9 mouse cellular contexts compared by ENCODE assay signal in the genomic region with DNA sequence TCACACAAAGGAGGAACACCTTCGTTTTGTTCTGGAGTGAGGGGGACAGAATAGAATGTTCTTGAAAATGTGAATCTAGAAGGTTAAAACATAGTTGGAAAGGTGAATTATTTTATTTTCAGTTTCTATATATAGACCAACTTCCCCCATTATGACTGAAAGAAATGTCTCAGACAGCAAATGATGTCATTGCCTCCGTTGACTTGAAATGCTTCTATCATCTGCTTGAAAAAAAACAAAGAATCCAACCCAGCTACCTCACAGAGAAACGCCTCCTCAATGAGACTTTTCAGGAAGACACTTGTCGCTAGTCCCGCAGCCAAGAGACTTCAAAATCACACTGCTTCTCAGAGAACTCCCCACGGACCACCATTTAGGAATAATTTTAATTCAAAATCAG.
DNase-seq lines count a peak whose midpoint lies in the region; TF ChIP-seq lines count a peak whose summit lies in the region.
"Had no signal": no experiment of that assay in that cellular context is flagged by ENCODE, and none has a peak within 500 bp of the region (broad histone marks: within the 10 kb centered on the region; RNA-seq: fewer than 3 reads in every experiment).

No protein-coding gene starts in this region.

- H3K4me1 ChIP-seq in heart, embryonic 10.5 days = peaks cover 23% of the 10 kb centered on the region
- peaks cover 11% of the 10 kb centered on the region for H3K4me1 ChIP-seq in bone marrow macrophage, adult 2 months (ENCODE audit: control insufficient read depth, insufficient read depth, low read length)

- no peak for DNase-seq in heart, embryonic 10.5 days (ENCODE audit: low spot score)
- DNase-seq in heart, postnatal 14 days = no peak
- peak; percentile 71 for DNase-seq in induced T-regulatory cell, adult 2 months (ENCODE audit: low read depth)
- DNase-seq in natural killer cell, adult 2 months (ENCODE audit: low spot score in 2 of 2) = peak; percentile 25 to 37
- DNase-seq in adrenal gland, adult 8-10 months = no peak
- DNase-seq in spleen, postnatal 4 days (ENCODE audit: low spot score in 2 of 2) = no peak
- DNase-seq in layer of hippocampus, postnatal 25 days (ENCODE audit: extremely low spot score in 1 of 2, low spot score in 1 of 2) = no peak

- no peak overlapping the region for H3K27ac ChIP-seq in heart, embryonic 10.5 days
- peak overlapping the region; percentile 63 for H3K27ac ChIP-seq in bone marrow macrophage, adult 2 months (ENCODE audit: insufficient read depth, low read depth, low read length)

- H3K9me3 ChIP-seq in heart, embryonic 10.5 days = no peaks in the 10 kb centered on the region

- H3K27me3 ChIP-seq in heart, embryonic 10.5 days (ENCODE audit: insufficient read depth, poor library complexity, severe bottlenecking) = peaks cover 79% of the 10 kb centered on the region

- 0 out of 2 replicates have a peak overlapping the region, but pooled peaks have one; percentile 9 for H3K4me3 ChIP-seq in heart, embryonic 10.5 days
- H3K4me3 ChIP-seq in bone marrow macrophage, adult 2 months (ENCODE audit: insufficient read depth, low read length) = peak overlapping the region; percentile 62
- H3K4me3 ChIP-seq: erythroblast, embryonic 14.5 days had no signal

- no peaks in the 10 kb centered on the region for H3K36me3 ChIP-seq in heart, embryonic 10.5 days

- intact Hi-C loops in heart, postnatal 14 days (cut with DNase I) = loop anchor here (5.0 kb wide), 2 partner anchors 65 to 90 kb away; partner anchors contain the start of gene Commd3

- WGBS in heart, embryonic 10.5 days = 6% methylated on average over 6 of the region's 6 CpGs

- no peak for TF ChIP-seq CTCF in bone marrow macrophage, adult 2 months (IDR thresholded peaks at IDR 0.05; ENCODE audit: low read depth, low read length)

- no peak for TF ChIP-seq POLR2A in bone marrow macrophage, adult 2 months (IDR thresholded peaks at IDR 0.05; ENCODE audit: borderline replicate concordance, low read depth, low read length)

Comparison
In these comparisons a context has a peak if more than half of its experiments do, and no peak if none do; other contexts are left out.
1. DNase-seq: peak in induced T-regulatory cell, adult 2 months (single experiment) and natural killer cell, adult 2 months (2 of 2); none in heart, embryonic 10.5 days (single experiment), heart, postnatal 14 days (0 of 2), adrenal gland, adult 8-10 months (single experiment), spleen, postnatal 4 days (0 of 2) and layer of hippocampus, postnatal 25 days (0 of 2).